Mouse (Mus musculus): ENCODE results near the gene Tenm4. TPM values are rescaled to one million over a fixed set of nuclear protein-coding genes. Genes with fewer than 3 reads are reported as not detected.
A peak's percentile ranks its signal among the peaks of the same experiment; 100 is the strongest.

The Tenm4 gene
- polyA plus RNA-seq, 1 experiment from 2014 or later = 22.1 TPM

DNA sequence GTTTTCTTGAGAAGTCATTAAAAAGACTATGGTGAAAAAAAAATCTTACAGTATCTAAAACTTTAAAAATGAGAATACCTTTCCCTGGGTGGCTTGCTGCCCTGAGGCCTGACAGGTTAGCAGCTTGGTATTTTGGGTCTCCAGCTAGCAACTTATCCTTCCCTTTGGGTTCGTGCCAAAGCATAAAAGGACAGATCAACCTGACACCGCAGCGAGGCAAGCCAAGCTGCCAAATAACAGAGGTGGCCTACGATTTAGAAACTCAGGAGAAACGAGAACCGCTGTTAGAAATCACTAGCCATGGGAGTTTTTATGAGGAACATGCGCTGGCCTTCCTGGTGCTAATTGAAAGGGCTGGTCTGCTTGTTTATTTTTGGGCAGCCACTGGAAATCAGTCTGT, 571.2 kb downstream of the Tenm4 start:
- Histone ChIP-seq H3K27me3 (ENCODE audit: insufficient read depth, poor library complexity, severe bottlenecking) (no peaks in the 10 kb centered on the region), H3K27ac (no peak overlapping the region), H3K9me3 (no peaks in the 10 kb centered on the region), H3K4me3 (no peak overlapping the region), H3K36me3 (peaks cover 14% of the 10 kb centered on the region), H3K4me1 (replicated peaks) (peaks cover 22% of the 10 kb centered on the region)
- 60% methylated on average over 7 of the region's 7 CpGs for WGBS
- no peak for DNase-seq (ENCODE audit: low spot score)

- Histone ChIP-seq H3K27me3 (ENCODE audit: insufficient read depth, poor library complexity, severe bottlenecking) (no peaks in the 10 kb centered on the region), H3K36me3 (no peaks in the 10 kb centered on the region), H3K4me3 (no peak overlapping the region), H3K4me1 (replicated peaks) (peaks cover 43% of the 10 kb centered on the region), H3K27ac (peak overlapping the region; percentile 79), H3K9me3 (no peaks in the 10 kb centered on the region)
- WGBS = 41% methylated on average over 6 of the region's 6 CpGs
- DNase-seq (ENCODE audit: low spot score) = peak; percentile 62
Measured at GRCm38 (mm10) chr7:96745956-96746355, 574.9 kb downstream of the Tenm4 start.

- peaks cover 43% of the 10 kb centered on the region for H3K4me1 ChIP-seq (replicated peaks)
- peak overlapping the region; percentile 8; the same call in 1 of the 2 replicates for H3K27ac ChIP-seq
- no peak for DNase-seq (ENCODE audit: low spot score)
- no peaks in the 10 kb centered on the region for H3K36me3 ChIP-seq
- no peaks in the 10 kb centered on the region for H3K27me3 ChIP-seq (ENCODE audit: insufficient read depth, poor library complexity, severe bottlenecking)
- no peaks in the 10 kb centered on the region for H3K9me3 ChIP-seq
- 82% methylated on average over 4 of the region's 4 CpGs for WGBS
- H3K4me3 ChIP-seq = no peak overlapping the region
Measured at GRCm38 (mm10) chr7:96746706-96747105, 575.7 kb downstream of the Tenm4 start.

GRCm38 (mm10) chr7:96748538-96749045, 577.5 kb downstream of the Tenm4 start:
- DNase-seq (ENCODE audit: low spot score) = no peak
- Histone ChIP-seq H3K27me3 (ENCODE audit: insufficient read depth, poor library complexity, severe bottlenecking) (no peaks in the 10 kb centered on the region), H3K36me3 (no peaks in the 10 kb centered on the region; the same call in 1 of the 2 replicates), H3K9me3 (no peaks in the 10 kb centered on the region), H3K27ac (peak overlapping the region; percentile 54), H3K4me1 (replicated peaks) (peaks cover 43% of the 10 kb centered on the region), H3K4me3 (no peak overlapping the region)
- WGBS = 79% methylated on average over 7 of the region's 7 CpGs

GRCm38 (mm10) chr7:96749753-96750152, 578.7 kb downstream of the Tenm4 start:
- 66% methylated on average over 8 of the region's 8 CpGs for WGBS
- H3K27ac ChIP-seq = 0 out of 2 replicates have a peak overlapping the region, but pooled peaks have one; percentile 54
- peak; percentile 42 for DNase-seq (ENCODE audit: low spot score)
- H3K36me3 ChIP-seq = no peaks in the 10 kb centered on the region; the same call in 1 of the 2 replicates
- no peak overlapping the region for H3K4me3 ChIP-seq
- peaks cover 50% of the 10 kb centered on the region for H3K4me1 ChIP-seq (replicated peaks)
- no peaks in the 10 kb centered on the region for H3K27me3 ChIP-seq (ENCODE audit: insufficient read depth, poor library complexity, severe bottlenecking)
- no peaks in the 10 kb centered on the region for H3K9me3 ChIP-seq

GRCm38 (mm10) chr7:96751236-96751635, 580.2 kb downstream of the Tenm4 start:
- DNase-seq (ENCODE audit: low spot score) = no peak
- Histone ChIP-seq H3K27ac (no peak overlapping the region), H3K9me3 (no peaks in the 10 kb centered on the region), H3K36me3 (no peaks in the 10 kb centered on the region; the same call in 1 of the 2 replicates), H3K4me1 (replicated peaks) (peaks cover 53% of the 10 kb centered on the region), H3K4me3 (no peak overlapping the region), H3K27me3 (ENCODE audit: insufficient read depth, poor library complexity, severe bottlenecking) (no peaks in the 10 kb centered on the region)
- 92% methylated on average over 2 of the region's 2 CpGs for WGBS

GRCm38 (mm10) chr7:96752776-96753175, 581.7 kb downstream of the Tenm4 start:
- no peak for DNase-seq (ENCODE audit: low spot score)
- Histone ChIP-seq H3K36me3 (no peaks in the 10 kb centered on the region; the same call in 1 of the 2 replicates), H3K27ac (no peak overlapping the region), H3K27me3 (ENCODE audit: insufficient read depth, poor library complexity, severe bottlenecking) (no peaks in the 10 kb centered on the region), H3K4me1 (replicated peaks) (peaks cover 54% of the 10 kb centered on the region), H3K9me3 (no peaks in the 10 kb centered on the region), H3K4me3 (no peak overlapping the region)
- WGBS = 93% methylated on average over 2 of the region's 2 CpGs

GRCm38 (mm10) chr7:96753335-96754095, 582.5 kb downstream of the Tenm4 start:
- Histone ChIP-seq H3K36me3 (peaks cover under 1% of the 10 kb centered on the region; the same call in 1 of the 2 replicates), H3K27ac (no peak overlapping the region), H3K9me3 (no peaks in the 10 kb centered on the region), H3K4me1 (replicated peaks) (peaks cover 48% of the 10 kb centered on the region), H3K27me3 (ENCODE audit: insufficient read depth, poor library complexity, severe bottlenecking) (no peaks in the 10 kb centered on the region), H3K4me3 (no peak overlapping the region)
- WGBS = 53% methylated on average over 4 of the region's 4 CpGs
- no peak for DNase-seq (ENCODE audit: low spot score)

- Histone ChIP-seq H3K36me3 (peaks cover 7% of the 10 kb centered on the region), H3K9me3 (no peaks in the 10 kb centered on the region), H3K27me3 (ENCODE audit: insufficient read depth, poor library complexity, severe bottlenecking) (no peaks in the 10 kb centered on the region), H3K4me3 (no peak overlapping the region), H3K27ac (no peak overlapping the region), H3K4me1 (replicated peaks) (peaks cover 41% of the 10 kb centered on the region)
- 44% methylated on average over 12 of the region's 12 CpGs for WGBS
- DNase-seq (ENCODE audit: low spot score) = no peak
Measured at GRCm38 (mm10) chr7:96754175-96754574, 583.1 kb downstream of the Tenm4 start.

- Histone ChIP-seq H3K4me1 (replicated peaks) (peaks cover 41% of the 10 kb centered on the region), H3K27me3 (ENCODE audit: insufficient read depth, poor library complexity, severe bottlenecking) (no peaks in the 10 kb centered on the region), H3K36me3 (peaks cover 10% of the 10 kb centered on the region), H3K4me3 (no peak overlapping the region), H3K27ac (peak overlapping the region; percentile 62), H3K9me3 (no peaks in the 10 kb centered on the region)
- 70% methylated on average over 12 of the region's 12 CpGs for WGBS
- DNase-seq (ENCODE audit: low spot score) = no peak
Measured at GRCm38 (mm10) chr7:96755459-96756094, 584.5 kb downstream of the Tenm4 start.

DNA sequence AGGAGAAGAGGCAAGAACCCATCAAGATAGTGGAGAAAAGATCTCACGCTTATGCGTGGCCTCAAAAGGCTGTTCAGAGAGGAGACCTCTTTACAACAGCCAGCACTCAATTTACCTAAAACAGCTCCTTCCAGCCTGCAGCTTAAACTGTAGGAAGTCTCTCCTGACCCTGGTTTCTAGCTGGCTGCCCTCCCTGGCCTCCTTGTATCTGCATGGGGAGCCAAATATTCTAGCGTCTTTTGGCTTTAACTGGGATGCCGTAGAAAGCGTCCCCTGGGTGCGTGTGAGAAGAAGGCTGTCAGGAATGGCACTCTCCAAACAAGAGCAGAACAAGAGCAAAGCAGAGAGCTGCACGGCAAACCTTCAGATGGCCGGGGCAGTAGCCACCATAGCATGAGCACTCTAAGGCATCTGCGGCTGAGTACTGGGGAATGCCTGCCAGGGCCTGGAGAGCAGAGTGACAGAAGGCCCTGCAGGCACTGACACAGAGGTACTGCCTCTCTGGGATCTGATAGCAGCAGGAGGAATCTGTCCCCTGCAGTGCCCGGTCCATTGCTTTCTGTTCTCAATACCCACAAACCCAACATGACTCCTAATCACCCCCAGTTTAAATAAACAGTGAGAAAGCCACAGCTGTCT, 585.2 kb downstream of the Tenm4 start:
- Histone ChIP-seq H3K4me1 (replicated peaks) (peaks cover 45% of the 10 kb centered on the region), H3K36me3 (peaks cover 10% of the 10 kb centered on the region), H3K27ac (peak overlapping the region; percentile 67), H3K27me3 (ENCODE audit: insufficient read depth, poor library complexity, severe bottlenecking) (no peaks in the 10 kb centered on the region), H3K4me3 (no peak overlapping the region), H3K9me3 (no peaks in the 10 kb centered on the region)
- DNase-seq (ENCODE audit: low spot score) = no peak
- 51% methylated on average over 10 of the region's 10 CpGs for WGBS

GRCm38 (mm10) chr7:96757067-96757466, 586.0 kb downstream of the Tenm4 start:
- Histone ChIP-seq H3K4me1 (replicated peaks) (peaks cover 45% of the 10 kb centered on the region), H3K27me3 (ENCODE audit: insufficient read depth, poor library complexity, severe bottlenecking) (no peaks in the 10 kb centered on the region), H3K27ac (peak overlapping the region; percentile 40; the same call in 1 of the 2 replicates), H3K4me3 (no peak overlapping the region), H3K9me3 (no peaks in the 10 kb centered on the region), H3K36me3 (peaks cover 10% of the 10 kb centered on the region)
- no peak for DNase-seq (ENCODE audit: low spot score)
- WGBS = 79% methylated on average over 8 of the region's 8 CpGs
